Mouse (Mus musculus) myocyte (in vitro differentiated cells): ENCODE results near the gene Bcl6b. TPM values are rescaled to one million over a fixed set of nuclear protein-coding genes. Genes with fewer than 3 reads are reported as not detected.

Source experiments
- H3K27me3 ChIP-seq: one replicate; pipeline ENCODE4 v1.6.1; 2011; ENCODE audit not compliant: control insufficient read depth, insufficient read depth, insufficient read length
- H3K36me3 ChIP-seq: one replicate; pipeline ENCODE4 v1.6.1; 2011; ENCODE audit not compliant: control insufficient read depth, insufficient read depth
- H3K4me2 ChIP-seq: one replicate; pipeline ENCODE4 v1.6.1; 2011; ENCODE audit warnings: low read depth, control low read depth
- H3K4me3 ChIP-seq: one replicate; pipeline ENCODE4 v1.5.1; 2011; ENCODE audit warnings: mild to moderate bottlenecking, control low read depth, moderate library complexity
- H3K79me2 ChIP-seq: one replicate; pipeline ENCODE4 v1.6.1; 2011; ENCODE audit not compliant: control insufficient read depth, insufficient read depth
- H3ac ChIP-seq: one replicate; pipeline ENCODE4 v1.6.1; 2011; ENCODE audit not compliant: control insufficient read depth, insufficient read length
- CEBPB ChIP-seq: IDR thresholded peaks from 2 replicates; pipeline ENCODE4 v1.6.1; 2011; ENCODE audit warnings: mild to moderate bottlenecking, moderate library complexity; ENCODE audit not compliant: poor library complexity, insufficient read depth, severe bottlenecking
- E2F4 ChIP-seq: IDR thresholded peaks from one replicate; pipeline ENCODE4 v1.6.1; 2011; ENCODE audit warnings: mild to moderate bottlenecking, control low read depth, moderate library complexity; ENCODE audit not compliant: insufficient read depth
- MAX ChIP-seq: IDR thresholded peaks from one replicate; pipeline ENCODE4 v1.6.1; 2011; ENCODE audit warnings: low read depth, mild to moderate bottlenecking, control low read depth
- MYOD1 ChIP-seq, 3 experiments: IDR thresholded peaks; one replicate each; pipeline ENCODE4 v1.6.1; 2011; ENCODE audit warnings: control low read depth in 2 of 3, low read depth in 2 of 3, mild to moderate bottlenecking in 2 of 3, moderate library complexity in 1 of 3; ENCODE audit not compliant: insufficient read length in 2 of 3, control insufficient read depth in 1 of 3
- MYOG ChIP-seq, 3 experiments: IDR thresholded peaks; one replicate each; pipeline ENCODE4 v1.6.1; 2011; ENCODE audit warnings: control low read depth in 2 of 3, low read depth in 2 of 3, mild to moderate bottlenecking in 2 of 3; ENCODE audit not compliant: insufficient read length in 2 of 3, control insufficient read depth in 1 of 3, insufficient read depth in 1 of 3
- POLR2A ChIP-seq: IDR thresholded peaks from one replicate; pipeline ENCODE4 v1.6.1; 2011; ENCODE audit warnings: low read depth, mild to moderate bottlenecking, control low read depth, moderate library complexity; ENCODE audit not compliant: insufficient read length
- POLR2AphosphoS2 ChIP-seq: IDR thresholded peaks from one replicate; pipeline ENCODE4 v1.6.1; 2011; ENCODE audit warnings: low read depth, control low read depth; ENCODE audit not compliant: insufficient read length
- REST ChIP-seq: IDR thresholded peaks from one replicate; pipeline ENCODE4 v1.6.1; 2011; ENCODE audit warnings: mild to moderate bottlenecking, control low read depth, moderate library complexity; ENCODE audit not compliant: insufficient read depth, insufficient read length
- SRF ChIP-seq: IDR thresholded peaks from one replicate; pipeline ENCODE4 v1.6.1; 2011; ENCODE audit warnings: low read depth; ENCODE audit not compliant: control insufficient read depth, insufficient read length
- TCF12 ChIP-seq: IDR thresholded peaks from one replicate; pipeline ENCODE4 v1.6.1; 2011; ENCODE audit warnings: mild to moderate bottlenecking, control low read depth; ENCODE audit not compliant: poor library complexity, insufficient read depth, severe bottlenecking
- TCF3 ChIP-seq: IDR thresholded peaks from one replicate; pipeline ENCODE4 v1.6.1; 2011; ENCODE audit warnings: low read depth, control low read depth; ENCODE audit not compliant: insufficient read length
- USF1 ChIP-seq: IDR thresholded peaks from one replicate; pipeline ENCODE4 v1.6.1; 2011; ENCODE audit warnings: low read depth, mild to moderate bottlenecking, control low read depth, moderate library complexity
- polyA plus RNA-seq: library from polyadenylated mRNA; unstranded; fragments of >200 nt; fragmentation: generic; extraction: Trizol; gene quantifications from one replicate; pipeline ENCODE4 v1.2.1, GENCODE M21; 2012; ENCODE audit warnings: missing spikeins

Bcl6b gene
- polyA plus RNA-seq, 1 experiment, result 2.8 TPM

DNA sequence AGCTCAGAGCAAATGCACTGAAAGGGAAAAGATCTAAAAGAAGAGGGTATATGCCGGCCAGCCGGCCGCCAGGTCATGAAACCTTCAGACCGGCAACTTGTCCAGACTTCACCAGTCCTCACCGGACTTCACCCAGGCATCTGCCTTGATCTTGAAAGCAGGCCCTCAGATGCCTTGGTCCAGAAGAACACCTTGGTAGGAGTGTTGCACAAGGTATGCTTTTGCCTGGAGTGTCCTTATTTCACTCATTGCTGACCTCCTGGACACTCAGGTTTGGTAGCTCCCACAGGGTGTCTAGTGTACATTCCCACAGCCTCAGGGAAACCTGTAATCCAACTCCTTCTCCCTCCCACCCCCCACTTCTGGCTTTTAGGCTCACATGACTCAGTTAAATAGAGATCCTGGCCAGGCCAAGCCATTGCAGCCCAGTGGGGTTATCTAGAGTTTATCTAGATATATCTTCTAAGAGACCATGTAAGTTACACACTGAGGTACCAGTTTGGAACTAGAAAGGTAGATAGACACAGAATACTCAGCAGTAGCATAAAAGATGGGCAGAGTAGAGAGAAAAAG, 29.5 kb downstream of the Bcl6b start:
- TF ChIP-seq USF1, result peak; percentile 37
- no peak for TF ChIP-seq SRF
- H3K36me3 ChIP-seq, result no peaks in the 10 kb centered on the region
- H3K79me2 ChIP-seq, result no peaks in the 10 kb centered on the region
- no peaks in the 10 kb centered on the region for H3K27me3 ChIP-seq
- peak overlapping the region; percentile 67 for H3K4me2 ChIP-seq
- no peak overlapping the region for H3ac ChIP-seq
- no peak overlapping the region for H3K4me3 ChIP-seq

DNA sequence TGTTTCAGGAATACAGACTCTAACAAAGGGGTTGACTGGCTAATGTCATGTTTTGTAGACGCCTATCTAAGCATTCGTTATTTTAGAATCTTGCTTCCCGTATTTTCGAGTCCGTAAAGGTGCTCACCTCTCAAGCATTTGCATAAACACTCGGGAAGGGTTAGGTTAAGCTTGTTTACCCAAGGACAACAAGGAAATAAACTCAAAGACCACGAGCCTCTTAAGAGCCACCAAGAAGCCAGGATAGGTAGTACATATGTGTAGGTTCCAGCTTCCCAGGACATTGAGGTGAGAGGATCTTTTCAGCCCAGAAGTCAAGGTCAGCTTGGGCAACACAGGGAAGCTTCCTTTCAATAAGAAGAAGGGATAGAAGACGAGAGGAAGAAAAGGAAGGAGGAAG, 30.5 kb downstream of the Bcl6b start:
- Histone ChIP-seq H3ac (no peak overlapping the region), H3K27me3 (no peaks in the 10 kb centered on the region), H3K4me3 (peak overlapping the region; percentile 2), H3K4me2 (peak overlapping the region; percentile 67), H3K79me2 (no peaks in the 10 kb centered on the region), H3K36me3 (no peaks in the 10 kb centered on the region)
- no peak for TF ChIP-seq MYOD1 (IDR thresholded peaks at IDR 0.05; ENCODE audit: control insufficient read depth in 1 of 3, insufficient read length in 2 of 3, low read depth in 2 of 3)
- no peak for TF ChIP-seq SRF
- TF ChIP-seq TCF12, result no peak
- no peak for TF ChIP-seq POLR2A
- TF ChIP-seq MYOG (IDR thresholded peaks at IDR 0.05; ENCODE audit: control insufficient read depth in 1 of 3, insufficient read depth in 1 of 3, insufficient read length in 2 of 3, low read depth in 2 of 3), result no peak
- TF ChIP-seq MAX, result no peak
- TF ChIP-seq E2F4, result no peak
- no peak for TF ChIP-seq CEBPB
- no peak for TF ChIP-seq TCF3
- no peak for TF ChIP-seq REST
- TF ChIP-seq POLR2AphosphoS2, result no peak
- no peak for TF ChIP-seq USF1

DNA sequence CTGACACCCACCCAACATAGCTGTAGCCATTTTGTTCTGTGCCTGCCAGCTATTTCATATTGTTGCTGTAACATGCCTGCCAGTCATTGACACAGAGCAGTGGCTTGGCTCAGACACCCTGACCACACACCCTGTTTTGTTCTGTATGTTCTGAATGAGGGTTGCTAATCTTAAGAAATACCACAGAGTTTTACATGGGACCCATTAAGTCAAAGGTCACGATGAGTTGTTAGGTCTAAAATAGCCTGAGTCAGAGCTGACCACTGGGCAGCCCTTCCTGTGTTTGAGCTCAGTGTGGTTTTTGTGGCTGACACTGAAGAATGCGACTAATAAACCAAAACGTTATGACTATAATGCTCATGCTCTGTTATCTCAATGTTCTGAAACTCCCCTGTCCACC, 31.3 kb downstream of the Bcl6b start:
- H3K4me3 ChIP-seq, result no peak overlapping the region
- TF ChIP-seq MYOD1 (IDR thresholded peaks at IDR 0.05; ENCODE audit: control insufficient read depth in 1 of 3, insufficient read length in 2 of 3, low read depth in 2 of 3) (no peak), USF1 (no peak), MAX (no peak), CEBPB (peak; percentile 91), MYOG (IDR thresholded peaks at IDR 0.05; ENCODE audit: control insufficient read depth in 1 of 3, insufficient read depth in 1 of 3, insufficient read length in 2 of 3, low read depth in 2 of 3) (no peak), TCF3 (no peak), SRF (no peak)
- H3K27me3 ChIP-seq, result no peaks in the 10 kb centered on the region
- no peak overlapping the region for H3ac ChIP-seq
- H3K79me2 ChIP-seq, result no peaks in the 10 kb centered on the region
- no peaks in the 10 kb centered on the region for H3K36me3 ChIP-seq
- H3K4me2 ChIP-seq, result peak overlapping the region; percentile 67

DNA sequence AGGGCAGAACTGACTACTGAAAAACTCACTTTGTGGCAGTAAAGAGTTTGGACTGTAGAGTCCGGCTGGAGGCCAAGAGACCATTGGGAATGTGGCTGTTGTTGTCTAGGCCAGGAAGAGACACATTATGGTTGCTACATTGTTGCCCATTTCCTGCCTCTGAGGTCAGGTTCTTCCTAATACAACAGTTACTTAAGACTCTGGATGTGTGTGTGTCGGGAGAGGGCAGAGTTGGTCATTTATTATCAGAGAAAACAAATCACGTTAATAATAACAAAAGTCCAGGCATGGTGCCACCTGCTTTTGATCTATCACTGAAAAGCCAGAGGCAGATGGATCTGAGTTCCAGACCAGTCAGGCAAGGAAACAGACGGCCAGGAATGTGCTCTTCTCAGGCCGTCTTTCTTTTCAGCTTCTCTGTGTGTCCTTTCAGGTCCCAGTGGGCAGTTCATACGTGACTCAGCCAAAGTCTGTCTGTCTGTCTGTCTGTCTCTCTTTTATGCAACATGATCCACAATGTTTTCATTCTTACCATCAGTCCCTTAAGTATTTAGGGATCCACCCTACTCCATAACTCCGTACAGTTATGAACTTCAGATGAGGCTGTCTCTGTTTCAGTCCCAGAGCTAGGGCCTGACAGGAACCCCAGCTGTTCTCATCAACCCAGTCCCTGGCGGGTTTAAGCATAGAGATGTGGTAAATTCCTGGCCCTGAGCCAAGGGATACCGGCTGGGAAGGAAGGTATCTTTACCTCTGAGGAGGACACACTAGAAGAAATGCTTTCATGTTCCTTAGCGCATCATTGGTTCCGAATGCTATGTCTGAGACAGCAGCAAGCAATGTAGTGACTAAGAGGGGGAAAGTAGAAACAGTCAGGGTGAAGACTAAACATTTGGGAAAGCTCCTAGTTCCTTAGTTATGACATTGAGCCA, 36.0 kb downstream of the Bcl6b start:
- TF ChIP-seq MYOD1 (IDR thresholded peaks at IDR 0.05; ENCODE audit: control insufficient read depth in 1 of 3, insufficient read length in 2 of 3, low read depth in 2 of 3) (peak in 2 of 3 experiments; percentile 35 to 46), CEBPB (0 out of 2 replicates have a peak, but pooled peaks have one; percentile 6), POLR2AphosphoS2 (no peak)

DNA sequence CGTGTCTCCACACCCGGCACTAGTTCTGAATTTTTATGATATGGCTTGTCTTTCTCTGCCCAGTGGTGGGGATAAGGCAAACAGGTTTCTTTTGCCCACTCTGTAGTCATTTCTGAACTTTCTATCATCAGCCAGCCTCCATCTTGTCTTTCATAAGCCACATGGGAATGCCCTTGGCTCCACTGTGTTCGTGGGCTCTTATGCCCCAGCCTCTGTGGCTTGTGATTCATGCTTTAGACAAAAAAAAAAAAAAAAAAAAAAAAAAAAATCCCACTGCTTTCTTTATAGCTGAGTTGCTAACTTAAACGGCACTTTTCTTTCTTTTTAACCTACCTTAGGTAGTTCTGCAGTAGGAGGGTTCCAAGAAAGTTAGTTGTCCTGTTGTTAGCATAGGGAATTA, 37.4 kb downstream of the Bcl6b start:
- H3K4me3 ChIP-seq, result no peak overlapping the region
- H3K4me2 ChIP-seq, result peak overlapping the region; percentile 58
- no peak overlapping the region for H3ac ChIP-seq
- H3K27me3 ChIP-seq, result no peaks in the 10 kb centered on the region
- H3K36me3 ChIP-seq, result no peaks in the 10 kb centered on the region
- H3K79me2 ChIP-seq, result no peaks in the 10 kb centered on the region
- no peak for TF ChIP-seq POLR2AphosphoS2
- no peak for TF ChIP-seq REST
- no peak for TF ChIP-seq POLR2A
- TF ChIP-seq TCF12, result no peak
- TF ChIP-seq SRF, result no peak
- no peak for TF ChIP-seq USF1
- TF ChIP-seq MAX, result no peak
- no peak for TF ChIP-seq TCF3
- TF ChIP-seq MYOD1 (IDR thresholded peaks at IDR 0.05; ENCODE audit: control insufficient read depth in 1 of 3, insufficient read length in 2 of 3, low read depth in 2 of 3), result no peak
- TF ChIP-seq MYOG (IDR thresholded peaks at IDR 0.05; ENCODE audit: control insufficient read depth in 1 of 3, insufficient read depth in 1 of 3, insufficient read length in 2 of 3, low read depth in 2 of 3), result no peak
- no peak for TF ChIP-seq CEBPB
- TF ChIP-seq E2F4, result no peak

More for the DNA sequence above, 36.0 kb downstream of the Bcl6b start:
- no peaks in the 10 kb centered on the region for H3K27me3 ChIP-seq
- peak overlapping the region; percentile 45 for H3K4me2 ChIP-seq
- no peak overlapping the region for H3K4me3 ChIP-seq
- no peaks in the 10 kb centered on the region for H3K79me2 ChIP-seq
- no peak overlapping the region for H3ac ChIP-seq
- H3K36me3 ChIP-seq, result no peaks in the 10 kb centered on the region
